Mouse (Mus musculus) embryonic facial prominence, embryonic 11.5 days (tissue): ENCODE data around the gene Msrb2. TPM values are rescaled to one million over a fixed set of nuclear protein-coding genes. Genes with fewer than 3 reads are reported as not detected.
A peak's percentile ranks its signal among the peaks of the same experiment; 100 is the strongest.

Experiments used
- ATAC-seq: fragments of 200-750 bp; cut with Nextera tagmentation; replicated peaks from 2 replicates; pipeline ENCODE4 v1.8.0; 2017; ENCODE audit warnings: low read depth; ENCODE audit not compliant: insufficient number of reproducible peaks, low FRiP score, low TSS enrichment
- DNase-seq: peaks from one replicate; pipeline ENCODE4 v3.0.0-alpha.2; 2015; ENCODE audit warnings: low spot score
- H3K27ac ChIP-seq: fragments of 300-500 bp; sonication (generic); replicated peaks from 2 replicates; pipeline ENCODE4 v1.5.1; 2014; ENCODE audit warnings: mild to moderate bottlenecking, low read depth, low read length, control low read depth
- H3K27me3 ChIP-seq: fragments of 300-500 bp; sonication (generic); 2 replicates; pipeline ENCODE4 v1.6.1; 2014; ENCODE audit warnings: mild to moderate bottlenecking, low read length, moderate library complexity, mixed read lengths; ENCODE audit not compliant: control insufficient read depth, insufficient read depth
- H3K36me3 ChIP-seq: fragments of 300-500 bp; sonication (generic); replicated peaks from 2 replicates; pipeline ENCODE4 v1.6.1; 2014; ENCODE audit warnings: low read depth, mild to moderate bottlenecking, low read length, moderate library complexity, mixed read lengths; ENCODE audit not compliant: control insufficient read depth, insufficient read depth
- H3K4me1 ChIP-seq: fragments of 300-500 bp; sonication (generic); 2 replicates; pipeline ENCODE4 v1.6.1; 2014; ENCODE audit warnings: low read length, mixed read lengths; ENCODE audit not compliant: control insufficient read depth, insufficient read depth
- H3K4me2 ChIP-seq: fragments of 300-500 bp; sonication (generic); 2 replicates; pipeline ENCODE4 v1.6.1; 2014; ENCODE audit warnings: low read depth, mild to moderate bottlenecking, control low read depth, low read length, moderate library complexity
- H3K4me3 ChIP-seq: fragments of 300-500 bp; sonication (generic); 2 replicates; pipeline ENCODE4 v1.5.1; 2014; ENCODE audit warnings: low read depth, low read length, control low read depth
- H3K9ac ChIP-seq: fragments of 300-500 bp; sonication (generic); replicated peaks from 2 replicates; pipeline ENCODE4 v1.6.1; 2014; ENCODE audit warnings: mild to moderate bottlenecking, control low read depth, low read length
- H3K9me3 ChIP-seq: fragments of 300-500 bp; sonication (generic); replicated peaks from 2 replicates; pipeline ENCODE4 v1.6.1; 2016; ENCODE audit warnings: mild to moderate bottlenecking, low read length, inconsistent platforms, mixed read lengths; ENCODE audit not compliant: control insufficient read depth
- WGBS: fragments of 180-500 bp; shearing (Covaris S2); extraction: QIAGEN DNeasy Blood & Tissue Kit; methylation state at CpG from one replicate; pipeline ENCODE4 v1.1.7; 2014; 5-methylcytosine and 5-hydroxymethylcytosine counted together
- polyA plus RNA-seq: library from polyadenylated mRNA; unstranded; fragments of >200 nt; fragmentation: Nextera tagmentation; extraction: Ambion mirVana; gene quantifications from 2 replicates; pipeline ENCODE4 v1.2.1, GENCODE M21; 2014

Gene Msrb2
- polyA plus RNA-seq, 1 experiment from 2014 or later: 22.6 TPM

DNA sequence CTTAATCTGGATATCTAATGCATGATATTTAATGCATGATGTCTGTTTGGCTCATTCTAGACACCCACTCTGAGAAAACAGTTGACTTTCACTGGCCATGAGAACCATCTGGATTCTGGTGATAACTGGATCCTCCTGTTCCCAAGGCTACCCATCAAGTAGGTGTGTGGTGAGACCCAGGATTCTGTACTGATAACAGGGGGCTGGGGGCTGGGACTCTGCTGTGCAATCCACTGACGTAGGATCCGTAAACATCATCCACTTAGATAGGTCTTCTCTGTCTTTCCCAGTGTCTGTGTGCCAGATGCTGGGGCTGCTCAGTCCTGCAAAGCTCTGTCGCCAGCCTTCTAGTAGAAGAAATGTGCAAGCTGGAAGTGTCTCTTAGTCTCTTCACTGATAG, 22.8 kb upstream of the Msrb2 start:
- H3K9me3 ChIP-seq: no peaks in the 10 kb centered on the region
- no peak overlapping the region for H3K27ac ChIP-seq
- H3K4me2 ChIP-seq: no peak overlapping the region
- no peak overlapping the region for H3K9ac ChIP-seq
- no peaks in the 10 kb centered on the region for H3K36me3 ChIP-seq
- no peak for DNase-seq
- WGBS: 62% methylated on average over 3 of the region's 3 CpGs
- no peak for ATAC-seq
- no peaks in the 10 kb centered on the region for H3K27me3 ChIP-seq
- no peaks in the 10 kb centered on the region for H3K4me1 ChIP-seq
- H3K4me3 ChIP-seq: no peak overlapping the region

DNA sequence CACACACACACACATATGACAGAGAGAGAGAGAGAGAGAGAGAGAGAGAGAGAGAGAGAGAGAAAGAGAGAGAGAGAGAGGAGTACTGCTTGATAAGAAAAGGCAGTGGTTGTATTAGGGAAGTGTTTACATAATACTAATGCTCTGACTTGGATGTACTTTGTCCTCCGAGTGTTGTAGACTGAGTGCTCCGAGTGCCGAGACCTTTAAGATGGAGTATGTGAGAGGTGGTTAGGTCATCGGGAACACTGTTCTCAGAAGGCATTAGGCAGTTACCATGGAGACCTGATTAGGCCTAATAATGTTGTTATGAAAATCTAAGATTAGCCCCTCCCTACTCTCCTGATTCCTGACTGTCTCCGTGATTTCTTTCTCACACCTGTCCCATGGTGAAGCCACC, 21.1 kb upstream of the Msrb2 start:
- Histone ChIP-seq H3K27me3 (no peaks in the 10 kb centered on the region), H3K36me3 (no peaks in the 10 kb centered on the region), H3K4me1 (no peaks in the 10 kb centered on the region), H3K4me2 (no peak overlapping the region), H3K9ac (no peak overlapping the region), H3K4me3 (no peak overlapping the region), H3K27ac (no peak overlapping the region), H3K9me3 (no peaks in the 10 kb centered on the region)
- 84% methylated on average over 5 of the region's 5 CpGs for WGBS
- DNase-seq (no peak), ATAC-seq (no peak)

DNA sequence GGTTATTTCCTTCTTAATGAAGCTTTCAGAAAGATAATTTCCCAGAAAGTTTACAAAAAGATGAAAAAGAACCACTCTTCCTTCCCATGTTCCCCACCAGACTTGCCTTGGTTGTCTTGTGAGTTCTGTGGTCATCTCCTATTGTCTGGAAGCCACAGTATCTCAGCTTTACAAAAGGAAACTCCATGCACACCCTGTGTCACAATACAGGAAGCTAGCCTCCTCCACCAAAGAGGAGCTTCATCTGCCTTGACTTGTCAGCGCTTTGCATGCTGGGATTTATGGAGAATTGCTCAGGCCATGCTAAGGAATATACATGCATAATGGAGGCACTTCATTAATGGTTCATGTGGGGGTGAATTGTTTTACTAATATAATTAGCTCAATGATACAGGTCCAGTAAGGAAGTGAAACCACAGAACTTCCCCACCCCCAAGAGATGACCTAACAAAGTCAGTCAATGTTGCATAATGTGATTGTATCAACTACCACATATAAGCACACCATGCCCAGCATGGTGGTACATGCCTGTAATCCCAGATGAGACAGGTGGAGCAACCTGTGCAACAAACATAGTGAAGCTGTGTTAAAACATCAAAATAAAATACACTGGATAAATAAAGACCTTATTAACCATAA, 19.5 kb upstream of the Msrb2 start:
- H3K27ac ChIP-seq: no peak overlapping the region
- no peaks in the 10 kb centered on the region for H3K4me1 ChIP-seq
- no peak overlapping the region for H3K4me2 ChIP-seq
- H3K27me3 ChIP-seq: no peaks in the 10 kb centered on the region
- 90% methylated on average over 1 of the region's 1 CpGs for WGBS
- no peak overlapping the region for H3K9ac ChIP-seq
- DNase-seq (no peak), ATAC-seq (no peak)
- no peaks in the 10 kb centered on the region for H3K36me3 ChIP-seq
- H3K4me3 ChIP-seq: no peak overlapping the region
- H3K9me3 ChIP-seq: no peaks in the 10 kb centered on the region

DNA sequence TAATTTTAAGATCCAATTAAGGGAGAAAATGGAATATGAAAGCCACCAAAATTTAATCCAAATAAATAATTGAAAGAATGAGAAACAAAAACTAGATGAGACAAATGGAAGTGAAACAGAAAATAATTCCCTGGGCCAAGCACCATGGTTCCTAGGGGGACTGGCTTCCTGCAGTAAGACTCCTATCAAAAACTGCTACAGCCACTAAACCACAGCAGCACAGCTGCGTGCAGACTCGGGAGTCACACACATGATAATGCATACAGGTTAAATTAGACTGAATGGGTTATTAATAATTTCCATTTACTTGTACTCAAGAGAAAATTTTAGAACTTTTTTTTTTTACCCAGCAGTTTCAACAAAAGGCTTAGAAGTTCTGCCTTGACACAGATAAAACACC, 18.1 kb upstream of the Msrb2 start:
- WGBS: 91% methylated on average over 2 of the region's 2 CpGs
- H3K9ac ChIP-seq: no peak overlapping the region
- ATAC-seq (no peak), DNase-seq (no peak)
- H3K27ac ChIP-seq: no peak overlapping the region
- H3K9me3 ChIP-seq: no peaks in the 10 kb centered on the region
- no peaks in the 10 kb centered on the region for H3K36me3 ChIP-seq
- no peak overlapping the region for H3K4me3 ChIP-seq
- no peaks in the 10 kb centered on the region for H3K4me1 ChIP-seq
- H3K27me3 ChIP-seq: no peaks in the 10 kb centered on the region
- H3K4me2 ChIP-seq: no peak overlapping the region

DNA sequence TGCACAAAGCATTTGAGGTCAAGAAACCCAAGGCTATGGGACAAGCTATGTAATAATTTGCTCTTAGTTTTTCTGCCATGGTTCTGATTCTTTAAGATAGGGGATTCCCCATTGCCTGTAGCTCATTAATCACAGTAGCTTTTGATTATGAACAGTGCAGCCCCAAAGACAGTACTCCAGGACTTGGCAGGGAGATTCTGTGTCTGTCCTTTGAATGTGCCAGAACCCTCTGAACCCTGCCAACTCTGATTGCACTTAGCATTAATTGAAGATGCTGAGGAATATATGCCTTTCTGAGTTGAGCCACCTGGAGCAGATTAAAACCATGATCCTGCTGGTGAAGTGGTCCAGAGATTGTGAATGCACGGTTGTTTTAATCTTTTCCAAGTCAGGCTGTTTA, 8.4 kb upstream of the Msrb2 start:
- 63% methylated on average over 1 of the region's 1 CpGs for WGBS
- no peak overlapping the region for H3K4me3 ChIP-seq
- no peak overlapping the region for H3K9ac ChIP-seq
- no peaks in the 10 kb centered on the region for H3K27me3 ChIP-seq
- no peaks in the 10 kb centered on the region for H3K9me3 ChIP-seq
- H3K36me3 ChIP-seq: no peaks in the 10 kb centered on the region
- no peak overlapping the region for H3K4me2 ChIP-seq
- DNase-seq: no peak
- no peak for ATAC-seq
- no peak overlapping the region for H3K27ac ChIP-seq
- H3K4me1 ChIP-seq: no peaks in the 10 kb centered on the region

DNA sequence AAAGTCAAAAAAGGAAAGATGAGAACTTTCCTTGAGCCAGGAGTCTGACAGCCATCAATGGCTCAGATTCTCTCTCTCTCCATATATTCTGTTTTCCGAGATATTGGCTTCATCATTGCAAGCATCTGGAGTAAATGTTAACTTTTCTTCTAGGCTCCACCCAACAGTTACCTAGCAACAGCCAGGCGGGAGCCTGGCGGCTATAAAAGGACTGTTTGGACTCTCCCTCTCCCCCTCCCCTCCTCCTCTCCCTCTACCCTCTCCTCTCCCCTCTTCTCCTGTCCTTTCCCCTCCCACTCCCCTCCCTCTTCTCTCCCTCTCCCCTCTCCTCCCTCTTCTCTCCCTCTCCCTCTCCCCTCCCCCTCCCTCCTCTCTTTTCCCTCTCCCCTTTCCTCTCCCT, 4.8 kb upstream of the Msrb2 start:
- 25% methylated on average over 3 of the region's 3 CpGs for WGBS
- no peaks in the 10 kb centered on the region for H3K27me3 ChIP-seq
- DNase-seq (peak; percentile 72), ATAC-seq (0 out of 2 replicates have a peak, but pooled peaks have one; percentile 12)
- H3K4me3 ChIP-seq: no peak overlapping the region
- no peaks in the 10 kb centered on the region for H3K36me3 ChIP-seq
- no peak overlapping the region for H3K27ac ChIP-seq
- H3K9ac ChIP-seq: no peak overlapping the region
- H3K9me3 ChIP-seq: no peaks in the 10 kb centered on the region
- H3K4me2 ChIP-seq: no peak overlapping the region
- H3K4me1 ChIP-seq: no peaks in the 10 kb centered on the region

DNA sequence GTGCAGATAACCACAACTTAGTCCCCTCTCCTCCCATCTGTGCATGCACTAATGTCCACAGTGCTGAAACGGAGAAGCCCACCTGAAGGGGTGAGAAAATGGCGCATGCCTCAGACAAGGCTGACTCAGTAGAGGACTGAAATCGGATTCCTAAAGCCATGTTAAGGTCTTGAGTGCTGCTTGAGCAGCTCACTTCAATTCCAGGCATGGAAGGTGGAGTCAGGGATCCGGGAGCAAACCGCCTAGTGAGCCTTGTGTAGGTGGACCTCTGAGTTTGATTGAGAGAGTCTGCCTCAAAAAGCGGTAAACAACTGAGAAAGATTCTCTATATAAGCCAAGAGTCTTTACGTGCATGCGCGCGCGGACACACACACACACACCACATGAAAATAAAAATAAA, 4.1 kb upstream of the Msrb2 start:
- ATAC-seq: no peak
- Histone ChIP-seq H3K36me3 (no peaks in the 10 kb centered on the region), H3K4me3 (no peak overlapping the region), H3K27ac (no peak overlapping the region), H3K27me3 (no peaks in the 10 kb centered on the region), H3K9me3 (no peaks in the 10 kb centered on the region), H3K9ac (no peak overlapping the region), H3K4me2 (no peak overlapping the region), H3K4me1 (no peaks in the 10 kb centered on the region)
- WGBS: 78% methylated on average over 11 of the region's 11 CpGs
- DNase-seq: no peak

DNA sequence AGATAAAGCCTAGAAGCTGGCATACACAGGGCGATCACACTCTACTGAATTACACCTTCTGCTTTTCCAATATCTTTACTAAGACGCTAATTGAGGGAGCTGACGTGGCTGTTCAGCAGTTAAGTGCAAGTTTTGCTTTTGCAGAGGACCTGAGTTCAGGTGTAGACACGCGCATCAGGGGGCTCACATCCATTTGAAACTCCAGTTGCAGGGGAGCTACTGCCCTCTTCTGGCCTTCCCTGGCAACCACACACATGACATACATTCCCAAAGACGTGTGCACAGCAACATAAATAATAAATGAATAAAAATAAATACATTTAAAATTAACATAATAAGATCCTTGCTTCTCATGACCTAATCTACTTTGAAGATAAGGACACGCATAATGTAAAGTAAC, 2.5 kb downstream of the Msrb2 start:
- ATAC-seq (no peak), DNase-seq (no peak)
- no peaks in the 10 kb centered on the region for H3K27me3 ChIP-seq
- H3K36me3 ChIP-seq: no peaks in the 10 kb centered on the region
- no peak overlapping the region for H3K9ac ChIP-seq
- no peak overlapping the region for H3K27ac ChIP-seq
- WGBS: 90% methylated on average over 7 of the region's 7 CpGs
- H3K4me1 ChIP-seq: no peaks in the 10 kb centered on the region
- H3K9me3 ChIP-seq: no peaks in the 10 kb centered on the region
- H3K4me2 ChIP-seq: no peak overlapping the region
- H3K4me3 ChIP-seq: no peak overlapping the region
